Comparison of ENCODE assay signal across 10 mouse cellular contexts in genomic region chr5:36713693-36714092, GRCm38 (mm10). TPM values are rescaled to one million over a fixed set of nuclear protein-coding genes. Genes with fewer than 3 reads are reported as not detected.
A peak's percentile ranks its signal among the peaks of the same experiment; 100 is the strongest.
DNase-seq lines count a peak whose midpoint lies in the region; ATAC-seq and TF ChIP-seq lines count a peak whose summit lies in the region.
"Had no signal": no experiment of that assay in that cellular context is flagged by ENCODE, and none has a peak within 500 bp of the region (broad histone marks: within the 10 kb centered on the region; RNA-seq: fewer than 3 reads in every experiment).

No protein-coding gene starts in this region.

- ATAC-seq in forebrain, embryonic 11.5 days (replicated peaks; ENCODE audit: low FRiP score), result no peak
- no peak for ATAC-seq in forebrain, embryonic 14.5 days
- peak; percentile 54; the same call in 1 of the 2 replicates for ATAC-seq in lung, embryonic 14.5 days (ENCODE audit: insufficient read depth)
- ATAC-seq in stomach, embryonic 15.5 days (ENCODE audit: insufficient read depth, low FRiP score, low read depth), result no peak
- ATAC-seq in granulocyte monocyte progenitor cell, adult 5-6 weeks (replicated peaks; ENCODE audit: poor library complexity, severe bottlenecking), result no peak

- H3K4me3 ChIP-seq in forebrain, embryonic 11.5 days (ENCODE audit: low read depth, low read length), result no peak overlapping the region
- H3K4me3 ChIP-seq in forebrain, embryonic 14.5 days (ENCODE audit: low read depth, low read length), result no peak overlapping the region
- H3K4me3 ChIP-seq in lung, embryonic 14.5 days (ENCODE audit: low read depth, low read length), result no peak overlapping the region
- H3K4me3 ChIP-seq in lung, adult 2 months (replicated peaks; ENCODE audit: extremely low read depth, low read depth, low read length), result no peak overlapping the region
- no peak overlapping the region for H3K4me3 ChIP-seq in liver, adult 2 months (ENCODE audit: insufficient read depth, low read depth, low read length)
- H3K4me3 ChIP-seq in stomach, embryonic 15.5 days (replicated peaks), result no peak overlapping the region

- no peak overlapping the region for H3K9ac ChIP-seq in forebrain, embryonic 11.5 days (ENCODE audit: low read length)
- no peak overlapping the region for H3K9ac ChIP-seq in forebrain, embryonic 14.5 days (ENCODE audit: low read length)
- H3K9ac ChIP-seq in lung, embryonic 14.5 days, result no peak overlapping the region
- H3K9ac ChIP-seq in liver, adult 2 months (ENCODE audit: low read depth, low read length), result no peak overlapping the region
- H3K9ac ChIP-seq in stomach, embryonic 15.5 days, result no peak overlapping the region

- peaks cover 2% of the 10 kb centered on the region; the same call in 1 of the 2 replicates for H3K4me1 ChIP-seq in forebrain, embryonic 11.5 days (replicated peaks; ENCODE audit: control insufficient read depth, insufficient read depth, low read length)
- H3K4me1 ChIP-seq in forebrain, embryonic 14.5 days (ENCODE audit: control insufficient read depth, insufficient read depth, low read length), result peaks cover 7% of the 10 kb centered on the region
- peaks cover 10% of the 10 kb centered on the region; the same call in 1 of the 2 replicates for H3K4me1 ChIP-seq in lung, embryonic 14.5 days (ENCODE audit: insufficient read depth)
- H3K4me1 ChIP-seq in lung, adult 2 months (ENCODE audit: control insufficient read depth, insufficient read depth, low read length), result peaks cover 5% of the 10 kb centered on the region; the same call in 1 of the 2 replicates
- H3K4me1 ChIP-seq in liver, adult 2 months (ENCODE audit: control insufficient read depth, insufficient read depth, low read length), result peaks cover 11% of the 10 kb centered on the region
- H3K4me1 ChIP-seq in stomach, embryonic 15.5 days, result peaks cover 8% of the 10 kb centered on the region; the same call in 1 of the 2 replicates

- H3K27me3 ChIP-seq in forebrain, embryonic 11.5 days (ENCODE audit: control insufficient read depth, insufficient read depth, low read length), result no peaks in the 10 kb centered on the region
- H3K27me3 ChIP-seq in forebrain, embryonic 14.5 days (replicated peaks; ENCODE audit: control insufficient read depth, insufficient read depth, low read length), result no peaks in the 10 kb centered on the region
- peaks cover 47% of the 10 kb centered on the region for H3K27me3 ChIP-seq in lung, embryonic 14.5 days (ENCODE audit: insufficient read depth, low read length)
- H3K27me3 ChIP-seq in liver, adult 2 months (ENCODE audit: control insufficient read depth, insufficient read depth, low read length), result no peaks in the 10 kb centered on the region
- H3K27me3 ChIP-seq in stomach, embryonic 15.5 days (replicated peaks), result no peaks in the 10 kb centered on the region
- H3K27me3 ChIP-seq: forebrain, embryonic 15.5 days; hindbrain, embryonic 15.5 days had no signal

- H3K4me2 ChIP-seq in forebrain, embryonic 11.5 days (ENCODE audit: low read depth, low read length, severe bottlenecking), result no peak overlapping the region
- H3K4me2 ChIP-seq in forebrain, embryonic 14.5 days (ENCODE audit: low read length), result no peak overlapping the region
- H3K4me2 ChIP-seq in lung, embryonic 14.5 days, result peak overlapping the region; percentile 70
- peak overlapping the region; percentile 66; the same call in 1 of the 2 replicates for H3K4me2 ChIP-seq in stomach, embryonic 15.5 days

- no peaks in the 10 kb centered on the region for H3K79me2 ChIP-seq in liver, adult 2 months (ENCODE audit: control insufficient read depth, insufficient read depth, low read length)

- 84% methylated on average over 6 of the region's 6 CpGs for WGBS in forebrain, embryonic 11.5 days
- WGBS in forebrain, embryonic 14.5 days, result 92% methylated on average over 6 of the region's 6 CpGs
- WGBS in lung, embryonic 14.5 days, result 56% methylated on average over 6 of the region's 6 CpGs
- 63% methylated on average over 6 of the region's 6 CpGs for WGBS in lung, adult 2 months
- 48% methylated on average over 6 of the region's 6 CpGs for WGBS in liver, adult 2 months
- WGBS in stomach, embryonic 15.5 days, result 71% methylated on average over 6 of the region's 6 CpGs

- peak; percentile 53 for DNase-seq in forebrain, embryonic 11.5 days (ENCODE audit: low spot score)
- no peak for DNase-seq in forebrain, embryonic 14.5 days (ENCODE audit: low spot score)
- peak; percentile 44 for DNase-seq in lung, embryonic 14.5 days
- no peak for DNase-seq in lung, adult 2 months
- DNase-seq in liver, adult 2 months (ENCODE audit: extremely low read depth, low read depth, low spot score), result no peak
- no peak for DNase-seq in layer of hippocampus, adult 9-11 months

- no peaks in the 10 kb centered on the region for H3K36me3 ChIP-seq in forebrain, embryonic 11.5 days (ENCODE audit: control insufficient read depth, insufficient read depth, low read length)
- H3K36me3 ChIP-seq in forebrain, embryonic 14.5 days (ENCODE audit: control insufficient read depth, insufficient read depth, low read length), result no peaks in the 10 kb centered on the region
- no peaks in the 10 kb centered on the region for H3K36me3 ChIP-seq in lung, embryonic 14.5 days (ENCODE audit: insufficient read depth)
- no peaks in the 10 kb centered on the region for H3K36me3 ChIP-seq in liver, adult 2 months (ENCODE audit: control insufficient read depth, insufficient read depth, low read length)
- H3K36me3 ChIP-seq in stomach, embryonic 15.5 days, result no peaks in the 10 kb centered on the region
- H3K36me3 ChIP-seq: forebrain, embryonic 15.5 days; hindbrain, embryonic 15.5 days had no signal

- H3K27ac ChIP-seq in forebrain, embryonic 11.5 days (ENCODE audit: low read depth, low read length), result no peak overlapping the region
- H3K27ac ChIP-seq in forebrain, embryonic 14.5 days (ENCODE audit: low read depth, low read length), result no peak overlapping the region
- H3K27ac ChIP-seq in lung, embryonic 14.5 days (ENCODE audit: low read depth), result peak overlapping the region; percentile 36; the same call in 1 of the 2 replicates
- peak overlapping the region; percentile 81 for H3K27ac ChIP-seq in liver, adult 2 months (replicated peaks; ENCODE audit: insufficient read depth, low read depth, low read length)
- peak overlapping the region; percentile 80 for H3K27ac ChIP-seq in stomach, embryonic 15.5 days
- H3K27ac ChIP-seq: forebrain, embryonic 15.5 days; hindbrain, embryonic 15.5 days had no signal

- 0 out of 2 replicates have a peak, but pooled peaks have one; percentile 2 for TF ChIP-seq CTCF in lung, embryonic 14.5 days (IDR thresholded peaks at IDR 0.05; ENCODE audit: low read depth)
- no peak for TF ChIP-seq CTCF in lung, adult 2 months (IDR thresholded peaks at IDR 0.05; ENCODE audit: insufficient read depth, low read length)
- no peak for TF ChIP-seq CTCF in liver, adult 2 months (IDR thresholded peaks at IDR 0.05; ENCODE audit: low read depth, low read length)

- no peak for TF ChIP-seq POLR2A in lung, adult 2 months (IDR thresholded peaks at IDR 0.05; ENCODE audit: borderline replicate concordance, extremely low read depth, low read depth, low read length)
- no peak for TF ChIP-seq POLR2A in liver, adult 2 months (IDR thresholded peaks at IDR 0.05; ENCODE audit: extremely low read depth, insufficient read depth, low read length)

- no peaks in the 10 kb centered on the region for H3K9me3 ChIP-seq in forebrain, embryonic 11.5 days (ENCODE audit: control insufficient read depth, low read length)
- no peaks in the 10 kb centered on the region for H3K9me3 ChIP-seq in forebrain, embryonic 14.5 days (replicated peaks; ENCODE audit: control insufficient read depth, low read length)
- H3K9me3 ChIP-seq in lung, embryonic 14.5 days (ENCODE audit: low read depth, low read length), result no peaks in the 10 kb centered on the region
- H3K9me3 ChIP-seq in stomach, embryonic 15.5 days, result no peaks in the 10 kb centered on the region
- H3K9me3 ChIP-seq: forebrain, embryonic 15.5 days; hindbrain, embryonic 15.5 days had no signal

RNA-seq across cellular contexts. Expression of gene D5Ertd579e, which starts 17.9 kb away (rescaled TPM):
- polyA plus RNA-seq in forebrain, embryonic 11.5 days (2014; fragmentation: Nextera tagmentation; extraction: Ambion mirVana), result 39.9 and 41.9 TPM in 2 replicates
- polyA plus RNA-seq in forebrain, embryonic 14.5 days (2014; fragmentation: Nextera tagmentation; extraction: Ambion mirVana), result 30.2 and 38.6 TPM in 2 replicates
- polyA plus RNA-seq in lung, embryonic 14.5 days (2014; fragmentation: Nextera tagmentation; extraction: Ambion mirVana), result 23.7 and 25.5 TPM in 2 replicates
- polyA plus RNA-seq in lung, adult 2 months (2012; rRNA removed), result 14.4 and 23.3 TPM in 2 replicates
- total RNA-seq in liver, adult 2 months (2014; rRNA removed), result 26.6 and 31.5 TPM in 2 replicates
- polyA plus RNA-seq in liver, adult 2 months (2012; rRNA removed), result 11.5 and 12.7 TPM in 2 replicates
- polyA plus RNA-seq in stomach, embryonic 15.5 days (2015; fragmentation: Nextera tagmentation; extraction: Ambion mirVana), result 19.6 and 20.0 TPM in 2 replicates
- 20.5 and 20.9 TPM in 2 replicates for total RNA-seq in granulocyte monocyte progenitor cell, adult 5-6 weeks (2014; fragmentation: Nextera tagmentation)
- total RNA-seq in granulocyte monocyte progenitor cell, adult 5-6 weeks (2017), result 14.2 and 23.8 TPM in 2 replicates

RNA-seq across cellular contexts. Expression of gene Bloc1s4, which starts 34.8 kb away (rescaled TPM):
- 22.9 and 25.6 TPM in 2 replicates for polyA plus RNA-seq in forebrain, embryonic 11.5 days (2014; fragmentation: Nextera tagmentation; extraction: Ambion mirVana)
- polyA plus RNA-seq in forebrain, embryonic 14.5 days (2014; fragmentation: Nextera tagmentation; extraction: Ambion mirVana), result 23.9 and 27.7 TPM in 2 replicates
- 23.2 and 23.9 TPM in 2 replicates for polyA plus RNA-seq in lung, embryonic 14.5 days (2014; fragmentation: Nextera tagmentation; extraction: Ambion mirVana)
- polyA plus RNA-seq in lung, adult 2 months (2012; rRNA removed), result 25.7 and 33.4 TPM in 2 replicates
- total RNA-seq in liver, adult 2 months (2014; rRNA removed), result 12.9 and 15.7 TPM in 2 replicates
- 16.5 and 19.4 TPM in 2 replicates for polyA plus RNA-seq in liver, adult 2 months (2012; rRNA removed)
- polyA plus RNA-seq in stomach, embryonic 15.5 days (2015; fragmentation: Nextera tagmentation; extraction: Ambion mirVana), result 23.2 and 26.3 TPM in 2 replicates
- 5.2 and 10.2 TPM in 2 replicates for total RNA-seq in granulocyte monocyte progenitor cell, adult 5-6 weeks (2014; fragmentation: Nextera tagmentation)
- 17.1 and 20.9 TPM in 2 replicates for total RNA-seq in granulocyte monocyte progenitor cell, adult 5-6 weeks (2017)

Comparison
In these comparisons a context has a peak if more than half of its experiments do, and no peak if none do; other contexts are left out.
1. DNase-seq: peak in forebrain, embryonic 11.5 days (single experiment) and lung, embryonic 14.5 days (single experiment); none in forebrain, embryonic 14.5 days (single experiment), lung, adult 2 months (single experiment), liver, adult 2 months (single experiment) and layer of hippocampus, adult 9-11 months (single experiment).
2. H3K27ac ChIP-seq: peak in lung, embryonic 14.5 days (single experiment), liver, adult 2 months (single experiment) and stomach, embryonic 15.5 days (single experiment); none in forebrain, embryonic 11.5 days (single experiment) and forebrain, embryonic 14.5 days (single experiment).
3. H3K4me2 ChIP-seq: peak in lung, embryonic 14.5 days (single experiment) and stomach, embryonic 15.5 days (single experiment); none in forebrain, embryonic 11.5 days (single experiment) and forebrain, embryonic 14.5 days (single experiment).